Mouse (Mus musculus) kidney, adult 18-20 months (tissue): ENCODE measurements around the gene Hsd11b2.

Experiments
- DNase-seq: peaks from one replicate; pipeline ENCODE4 v3.0.0; 2021

Gene Hsd11b2

DNA sequence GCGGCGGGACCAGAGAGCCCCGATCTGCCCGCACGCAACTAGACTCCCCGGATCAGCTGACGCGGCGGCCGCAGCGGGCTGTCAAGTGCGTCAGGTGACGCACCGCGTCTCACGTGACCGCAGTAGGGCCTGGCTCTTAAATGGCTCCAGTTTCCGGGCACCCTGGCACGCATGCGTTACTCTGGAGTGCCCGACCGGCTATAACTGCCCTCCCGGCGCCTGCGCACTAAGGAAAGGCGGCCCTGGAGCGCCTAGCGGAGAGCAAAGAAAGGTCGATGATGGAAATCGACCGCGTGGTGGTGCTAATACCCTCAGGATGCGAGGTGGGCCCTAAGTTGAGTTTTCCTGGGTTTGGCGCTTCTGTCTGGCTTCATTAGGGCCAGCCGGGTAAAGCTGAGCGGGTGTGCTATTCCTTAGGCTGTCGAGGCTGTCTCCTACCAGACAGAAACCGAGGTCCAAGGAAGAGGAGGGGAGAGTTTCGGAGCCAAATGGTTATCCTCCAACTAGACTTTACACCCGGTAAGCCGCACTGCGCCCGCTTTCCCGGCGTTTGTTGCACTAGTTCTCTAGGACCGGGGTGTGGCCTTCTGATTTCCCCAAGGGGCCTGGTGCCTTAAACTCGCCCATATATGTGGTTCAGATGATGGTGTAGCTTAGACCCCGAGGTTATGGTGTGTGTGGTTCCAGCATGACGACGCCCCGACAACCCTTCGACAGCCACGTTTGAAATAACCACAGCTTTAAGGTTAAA, 47.6 kb downstream of the Hsd11b2 start, which contains the start of gene Atp6v0d1:
TSS of gene Atp6v0d1 (minus strand) at position 96 of the 751 bp plus-strand sequence.
- peak; percentile 99 for DNase-seq

DNA sequence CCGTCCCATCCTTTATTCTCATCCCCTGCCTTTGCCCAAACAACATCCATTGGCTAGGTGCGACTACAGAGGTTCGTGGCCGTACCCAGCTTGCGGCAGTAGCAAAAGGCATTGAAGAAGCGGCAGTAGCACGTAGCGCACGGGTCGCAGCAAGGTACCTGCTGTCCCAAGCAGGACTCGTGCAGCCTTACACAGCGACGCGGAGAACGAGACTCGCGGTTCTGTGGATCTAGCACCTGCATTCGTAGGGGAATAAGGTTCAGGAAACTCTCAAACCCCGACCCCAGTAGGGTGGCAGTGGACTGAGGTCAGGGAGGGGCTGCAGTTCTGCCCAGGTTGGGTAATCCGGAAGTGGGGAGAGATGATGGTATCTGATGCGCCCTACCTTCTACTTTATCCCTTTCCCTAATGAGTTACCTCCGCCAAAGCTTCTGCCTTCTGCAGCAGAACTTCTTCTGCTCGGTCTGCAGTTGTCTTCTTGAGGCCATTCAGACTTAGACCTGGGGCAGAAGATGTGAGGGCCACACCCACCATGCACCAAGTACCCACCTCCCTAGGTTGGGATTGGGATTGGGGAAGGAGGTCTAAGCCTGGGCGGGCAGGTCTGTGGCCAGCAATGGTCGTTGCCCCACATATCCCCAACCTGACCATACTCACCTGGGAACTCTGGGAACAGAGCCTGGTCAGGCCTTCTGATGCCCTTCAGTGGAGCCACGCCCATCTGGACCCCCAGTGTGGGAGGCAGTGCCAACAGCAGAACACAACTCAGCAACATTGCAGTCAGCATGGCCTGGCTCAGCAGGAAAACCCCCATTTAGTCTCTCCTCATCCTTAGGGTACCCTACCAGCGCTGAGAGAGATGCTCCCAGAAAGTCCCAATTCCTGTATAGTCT, 48.4 kb downstream of the Hsd11b2 start:
- peak; percentile 44 for DNase-seq

GRCm38 (mm10) chr8:105571810-105572209, 53.3 kb downstream of the Hsd11b2 start:
- DNase-seq, result no peak

DNA sequence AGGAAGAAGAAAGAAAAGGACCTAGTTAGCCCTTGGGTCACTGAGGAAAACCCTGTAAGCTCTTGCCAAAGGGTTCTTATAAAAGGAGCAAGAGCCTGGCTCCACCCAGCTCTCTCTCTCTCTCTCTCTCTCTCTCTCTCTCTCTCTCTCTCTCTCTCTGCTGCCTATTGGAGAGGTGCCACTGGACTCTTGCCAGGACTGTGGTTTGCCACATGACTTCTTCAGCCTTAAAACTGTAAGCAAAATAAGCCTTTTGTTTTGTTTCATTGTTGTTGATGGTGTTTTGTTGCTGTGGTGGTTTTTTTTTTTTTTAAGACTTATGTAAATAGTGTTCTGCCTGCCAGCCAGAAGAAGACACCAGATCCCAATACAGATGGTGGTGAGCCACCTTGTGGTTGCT, 54.9 kb downstream of the Hsd11b2 start:
- peak; percentile 46 for DNase-seq
